Mouse (Mus musculus): ENCODE results near the gene Akap8l.

Akap8l gene

DNA sequence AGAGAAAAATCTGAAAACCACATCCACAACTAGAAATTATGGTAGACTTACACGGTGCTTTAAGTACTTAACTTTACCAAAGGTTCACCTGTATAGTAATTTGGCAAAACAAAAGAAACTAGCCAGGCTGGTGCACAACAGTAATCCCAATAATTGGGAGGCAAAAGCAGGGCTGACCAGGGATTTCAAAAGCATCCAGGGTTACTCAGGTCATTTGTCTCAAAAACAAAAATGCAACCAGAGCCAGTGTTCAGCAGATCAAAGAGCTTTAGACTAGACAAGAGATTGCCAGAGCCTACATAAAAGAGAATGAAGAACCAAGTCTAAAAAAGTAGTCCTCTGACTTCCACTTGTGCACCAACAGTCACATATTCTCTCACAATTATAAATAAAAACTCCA, 73.2 kb downstream of the Akap8l start:
- DNase-seq (ENCODE audit: low read depth, low spot score) = no peak
- H3K36me3 ChIP-seq (ENCODE audit: control insufficient read depth, insufficient read depth, low read length, poor library complexity, severe bottlenecking) = no peaks in the 10 kb centered on the region
- H3K27me3 ChIP-seq (ENCODE audit: control insufficient read depth, insufficient read depth, low read length, poor library complexity, severe bottlenecking) = no peaks in the 10 kb centered on the region

DNA sequence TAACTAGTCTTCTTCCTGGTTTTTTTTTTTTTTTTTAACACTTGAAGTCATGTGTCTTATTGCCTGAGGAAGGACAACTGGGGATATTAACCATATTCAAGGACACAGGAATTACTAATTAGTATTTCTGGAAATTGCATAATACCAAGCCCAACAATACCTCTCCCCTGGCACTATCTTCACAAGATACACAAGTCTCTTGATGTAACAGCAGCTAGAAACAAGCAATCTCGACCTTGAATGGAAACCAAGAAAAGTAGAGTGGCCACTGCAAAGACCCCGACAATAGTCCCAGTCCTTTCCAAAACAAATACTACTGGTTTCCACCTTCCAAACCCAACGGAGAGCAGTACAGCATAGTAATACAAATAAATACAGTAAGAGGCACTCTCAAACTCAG, 74.8 kb downstream of the Akap8l start:
- Histone ChIP-seq H3K27me3 (ENCODE audit: control insufficient read depth, insufficient read depth, low read length, poor library complexity, severe bottlenecking) (no peaks in the 10 kb centered on the region), H3K36me3 (ENCODE audit: control insufficient read depth, insufficient read depth, low read length, poor library complexity, severe bottlenecking) (no peaks in the 10 kb centered on the region)
- DNase-seq (ENCODE audit: low read depth, low spot score) = no peak

Measured in splenic B cell, adult 2 months (primary cell).